Mouse (Mus musculus) granulocyte monocyte progenitor cell, adult 5-6 weeks (primary cell): Measurements from ENCODE around the gene Sptlc2. TPM values are rescaled to one million over a fixed set of nuclear protein-coding genes. Genes with fewer than 3 reads are reported as not detected.

Experiments used
- ATAC-seq: replicated peaks from 2 replicates; pipeline ENCODE4 v1.8.0; 2016; ENCODE audit warnings: mild to moderate bottlenecking, moderate TSS enrichment, inconsistent platforms; ENCODE audit not compliant: poor library complexity, severe bottlenecking
- total RNA-seq, 2 experiments: library from RNA; stranded (forward) in 1 of 2; stranded (reverse) in 1 of 2; fragments of 200-712, 200-1000 nt in 1 of 2; fragments of >200 nt in 1 of 2; fragmentation: Nextera tagmentation in 1 of 2; gene quantifications; 2 replicates each; pipeline ENCODE4 v1.2.3; 2014 to 2017

The Sptlc2 gene
- total RNA-seq (2014; fragmentation: Nextera tagmentation) (124 and 145 TPM in 2 replicates), total RNA-seq (2017) (153 and 160 TPM in 2 replicates)

DNA sequence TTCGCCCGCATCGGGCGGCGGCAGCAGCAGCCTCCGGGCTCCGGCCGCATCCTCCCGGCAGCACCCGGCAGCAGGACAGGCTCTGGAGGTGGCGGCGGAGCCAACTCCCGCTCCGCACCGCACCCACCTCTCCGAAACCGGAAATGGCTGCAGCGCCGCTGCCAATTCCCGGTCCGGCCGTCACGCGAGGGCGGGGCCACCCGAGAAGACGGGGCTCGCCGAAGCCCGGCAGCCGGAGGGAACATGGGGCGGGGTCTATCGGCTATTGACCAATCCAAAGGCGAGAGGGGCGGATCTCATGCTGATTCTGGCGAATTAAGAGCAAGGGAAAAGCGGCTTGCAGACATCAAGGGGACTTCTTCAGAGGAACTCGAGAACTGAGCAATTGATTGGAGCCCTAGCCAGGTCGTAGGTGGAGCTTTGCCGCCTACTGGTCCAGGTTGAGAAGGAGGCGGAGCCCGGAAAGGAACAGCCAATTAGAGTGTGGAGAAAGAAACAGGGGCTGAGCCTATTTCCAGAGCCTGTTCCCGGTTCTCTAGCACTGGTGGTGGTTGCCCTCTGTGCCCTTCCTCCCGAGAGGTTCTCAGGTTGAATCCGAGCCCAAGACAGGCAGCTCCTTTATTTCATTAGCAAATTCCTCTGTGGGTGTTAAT is at the start of gene Sptlc2:
Gene Sptlc2 (minus strand): TSS at position 234 of the 653 bp plus-strand sequence.
- peak; percentile 78 for ATAC-seq

DNA sequence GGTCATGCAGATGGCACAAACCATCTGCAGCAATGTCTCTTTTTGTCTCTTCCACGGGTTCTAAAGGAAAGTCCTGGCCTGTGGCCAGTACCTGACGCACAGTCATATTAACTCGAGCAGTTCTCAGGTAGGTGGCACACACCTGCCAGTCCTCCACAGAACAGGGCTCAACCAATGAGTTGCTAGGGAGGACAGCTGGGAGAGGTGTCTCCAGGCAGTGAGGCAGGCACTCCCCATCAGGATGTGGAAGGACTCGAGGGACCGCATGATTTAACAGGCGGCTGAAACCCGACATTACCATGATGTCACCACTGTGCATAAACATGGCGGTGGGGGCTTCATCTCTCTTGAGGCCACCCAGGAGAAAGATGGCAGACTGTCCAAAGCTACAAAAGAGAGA is 40.7 kb upstream of the Sptlc2 start:
- ATAC-seq = no peak

DNA sequence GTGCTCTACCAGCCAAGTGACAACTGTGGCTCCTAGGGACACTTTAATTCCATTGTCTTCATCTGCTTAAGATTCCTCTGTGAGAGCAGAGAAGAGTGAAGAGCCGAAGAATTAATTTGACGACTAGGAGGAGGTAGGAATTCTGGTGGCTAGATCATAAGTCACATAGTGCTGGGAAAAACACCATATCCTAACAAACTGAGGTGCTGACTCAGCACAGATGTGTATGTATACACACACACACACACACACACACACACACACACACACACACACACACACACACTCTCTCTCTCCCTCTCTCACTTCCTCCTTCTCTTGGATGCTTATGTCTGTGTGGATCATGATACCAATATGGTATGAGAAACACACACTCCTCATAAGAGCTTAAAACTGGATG is 40.1 kb upstream of the Sptlc2 start:
- ATAC-seq = peak; percentile 26; the same call in 1 of the 2 replicates

DNA sequence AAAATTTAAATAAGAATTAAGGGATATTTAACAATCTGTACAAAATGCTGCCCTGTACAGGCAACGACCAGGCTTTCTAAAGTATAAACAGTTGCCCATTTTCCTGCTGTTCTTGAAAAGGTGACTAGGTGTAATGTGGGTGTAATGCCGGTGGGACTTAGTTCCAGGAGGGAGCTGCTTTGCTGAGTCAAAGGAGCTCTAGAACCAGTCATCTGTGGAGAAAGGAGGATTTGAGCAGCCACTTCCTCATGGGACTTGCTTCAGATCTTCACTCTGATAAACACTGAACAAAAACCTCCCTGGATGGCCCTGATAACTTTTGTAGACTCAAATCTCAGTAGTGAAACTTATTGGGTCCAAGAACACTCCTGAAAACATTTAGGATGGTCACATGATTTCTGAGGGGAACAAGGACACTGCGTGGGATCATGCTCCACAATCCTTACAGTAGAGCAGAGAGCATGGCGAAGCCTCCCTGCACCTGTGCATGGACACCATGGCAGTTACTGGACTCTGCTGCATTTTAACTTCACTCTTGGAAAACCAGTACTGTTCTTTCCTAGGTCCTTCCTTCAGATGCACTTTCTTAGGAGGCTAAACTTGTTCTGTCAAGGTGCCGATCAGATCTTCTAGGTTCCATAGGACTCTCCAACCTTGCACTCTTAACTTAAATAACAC is 38.3 kb upstream of the Sptlc2 start:
- no peak for ATAC-seq

DNA sequence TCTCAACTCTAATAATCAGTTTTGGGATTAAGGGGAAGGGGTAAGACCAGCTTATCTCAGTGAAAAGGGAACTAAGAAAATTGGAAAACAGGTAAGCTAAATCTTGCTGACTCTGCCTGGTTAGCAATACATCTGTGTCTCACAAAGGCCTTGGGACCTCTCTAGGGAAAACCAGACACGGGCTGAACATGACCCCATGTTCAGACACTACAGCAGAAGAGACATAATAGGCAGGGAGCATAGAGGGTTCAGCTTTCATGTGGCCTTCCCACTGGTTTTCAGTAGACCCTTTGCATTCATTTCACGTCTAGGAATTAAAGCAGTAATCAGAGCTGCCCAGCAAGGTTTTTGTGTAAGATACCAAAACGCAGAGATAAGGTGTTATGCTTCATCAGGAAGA is 36.4 kb upstream of the Sptlc2 start:
- ATAC-seq = no peak

DNA sequence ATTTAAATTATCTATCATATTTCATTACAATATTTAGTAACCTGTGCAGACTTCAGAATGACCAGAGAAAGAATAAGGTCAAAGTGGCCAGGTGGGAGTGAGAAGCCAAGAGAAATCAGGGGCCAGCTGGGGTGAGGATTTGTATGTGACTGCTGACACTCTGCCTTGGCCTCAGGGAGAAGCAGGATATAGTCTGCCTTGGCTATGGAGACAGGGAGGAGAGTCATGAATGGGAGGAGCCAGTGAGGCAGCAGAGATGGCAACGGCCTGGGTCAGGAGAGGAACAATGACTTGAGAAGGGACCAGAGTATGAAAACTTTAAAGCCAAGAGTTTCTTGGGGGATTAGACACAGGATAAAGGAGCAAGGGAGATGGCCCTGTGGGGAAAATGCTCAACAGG is 35.5 kb upstream of the Sptlc2 start:
- no peak for ATAC-seq

DNA sequence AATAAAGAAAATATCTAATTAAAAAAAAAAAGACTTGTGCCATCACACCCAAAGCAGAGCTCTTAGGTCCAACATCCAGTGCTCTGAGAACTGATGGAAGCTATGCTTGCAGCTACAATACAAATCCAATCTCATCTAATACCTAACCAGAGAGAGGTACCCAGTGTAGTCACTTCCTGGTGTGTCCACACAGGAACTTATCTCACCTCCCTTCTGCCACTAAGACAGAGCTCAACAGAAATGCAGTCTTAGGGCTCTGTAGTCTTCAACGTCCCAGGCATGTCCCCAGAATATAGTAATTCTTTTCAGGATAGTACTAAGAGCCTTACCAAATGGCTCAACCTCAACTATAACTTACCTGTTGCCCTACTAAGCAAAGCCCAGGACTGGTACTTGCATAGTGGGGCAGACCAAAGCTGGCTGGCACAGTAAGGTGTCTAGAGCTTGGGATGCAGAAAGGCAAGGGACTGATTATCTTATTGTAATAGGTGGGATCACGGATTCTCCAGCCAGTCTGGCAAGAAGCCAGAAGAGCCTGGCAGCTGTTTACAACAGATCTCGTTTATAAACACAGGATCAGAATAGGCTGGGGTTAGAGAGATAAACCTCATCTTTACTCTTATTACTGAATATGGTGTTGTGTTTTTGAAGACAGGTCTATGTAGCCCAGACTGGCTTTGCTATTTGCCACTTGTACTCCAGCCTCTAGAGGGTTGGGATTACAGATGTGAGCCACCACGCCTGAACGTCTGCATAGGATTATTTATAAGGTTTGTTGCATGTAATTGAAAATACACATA is 33.8 kb upstream of the Sptlc2 start:
- no peak for ATAC-seq

DNA sequence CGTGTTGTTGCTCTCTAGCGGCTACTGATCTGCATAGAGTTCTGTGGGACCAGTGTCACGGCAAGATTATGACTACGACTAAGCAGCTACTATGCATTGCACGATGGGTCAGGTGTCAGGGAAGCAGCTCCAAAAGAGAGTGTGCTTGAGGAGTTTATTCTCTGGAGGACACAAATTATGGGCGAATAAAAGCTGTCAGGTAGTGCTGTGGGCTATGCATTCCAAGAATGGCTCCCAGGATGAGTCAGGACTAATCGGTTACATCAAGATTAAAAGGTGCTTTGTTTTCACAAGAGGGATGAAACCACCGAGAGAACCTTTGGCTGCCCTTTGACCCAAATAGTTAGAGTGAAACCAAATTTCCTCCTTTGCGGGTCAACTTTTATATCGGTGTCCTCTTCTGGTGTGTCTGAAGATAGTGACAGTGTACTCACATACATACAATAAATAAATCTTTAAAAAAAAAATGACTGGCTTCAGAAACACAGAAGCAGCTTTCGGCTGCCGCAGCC is 31.9 kb upstream of the Sptlc2 start:
- no peak for ATAC-seq

DNA sequence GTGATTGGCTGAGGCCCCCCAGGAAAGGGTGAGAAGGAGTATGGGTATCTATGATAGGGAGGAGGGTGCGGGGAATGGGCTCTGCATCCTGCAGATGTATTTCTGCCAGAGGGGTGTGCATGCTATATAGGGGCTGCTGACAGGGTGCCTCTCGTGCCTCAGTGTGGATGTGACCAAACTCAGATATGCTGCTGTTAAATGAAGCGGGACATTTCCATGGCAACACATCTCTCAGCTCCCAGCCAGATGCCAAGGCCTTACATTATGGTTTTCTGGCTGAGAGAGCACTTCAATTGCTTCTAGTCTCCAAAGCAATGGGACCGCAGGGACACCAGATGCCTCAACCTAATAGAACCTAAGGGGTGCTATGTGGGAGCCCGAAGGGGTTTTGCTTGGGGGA is 30.8 kb upstream of the Sptlc2 start:
- ATAC-seq = no peak

DNA sequence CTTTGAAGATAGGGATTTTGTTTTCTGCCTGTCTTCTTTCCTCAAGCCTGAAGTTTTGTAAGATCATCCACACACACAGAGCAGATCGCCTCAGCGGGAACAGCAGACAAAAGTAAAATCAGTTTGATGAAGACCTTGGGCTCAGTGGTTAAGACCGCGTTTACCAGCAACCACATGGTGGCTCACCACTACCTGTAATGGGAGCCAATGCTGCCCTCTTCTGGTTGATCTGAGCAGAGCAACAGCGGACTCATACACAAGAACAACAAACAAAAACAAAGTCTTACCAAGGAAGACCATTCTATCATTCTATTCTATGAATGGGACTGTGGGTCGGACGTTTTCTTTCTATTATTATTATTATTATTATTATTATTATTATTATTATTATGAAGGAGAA is 28.5 kb upstream of the Sptlc2 start:
- ATAC-seq = peak; percentile 66

DNA sequence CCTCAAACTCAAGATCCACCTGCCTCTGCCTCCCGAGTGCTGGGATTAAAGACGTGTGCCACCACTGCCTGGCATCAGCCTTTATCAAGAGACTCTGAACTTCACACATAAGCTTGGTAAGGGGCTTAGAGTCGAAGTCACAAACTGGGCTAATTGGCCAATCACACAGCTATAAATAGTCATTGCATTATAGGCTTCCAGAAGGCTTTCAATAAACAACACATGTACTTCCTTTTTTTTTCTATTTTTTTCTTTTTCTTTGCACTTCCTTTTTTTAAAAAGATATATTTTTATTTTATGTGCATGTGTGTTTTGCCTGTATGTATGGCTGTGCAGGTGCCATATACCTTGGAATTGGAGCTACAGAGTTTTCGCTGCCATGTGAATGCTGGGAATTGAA is 27.2 kb upstream of the Sptlc2 start:
- ATAC-seq = peak; percentile 62

DNA sequence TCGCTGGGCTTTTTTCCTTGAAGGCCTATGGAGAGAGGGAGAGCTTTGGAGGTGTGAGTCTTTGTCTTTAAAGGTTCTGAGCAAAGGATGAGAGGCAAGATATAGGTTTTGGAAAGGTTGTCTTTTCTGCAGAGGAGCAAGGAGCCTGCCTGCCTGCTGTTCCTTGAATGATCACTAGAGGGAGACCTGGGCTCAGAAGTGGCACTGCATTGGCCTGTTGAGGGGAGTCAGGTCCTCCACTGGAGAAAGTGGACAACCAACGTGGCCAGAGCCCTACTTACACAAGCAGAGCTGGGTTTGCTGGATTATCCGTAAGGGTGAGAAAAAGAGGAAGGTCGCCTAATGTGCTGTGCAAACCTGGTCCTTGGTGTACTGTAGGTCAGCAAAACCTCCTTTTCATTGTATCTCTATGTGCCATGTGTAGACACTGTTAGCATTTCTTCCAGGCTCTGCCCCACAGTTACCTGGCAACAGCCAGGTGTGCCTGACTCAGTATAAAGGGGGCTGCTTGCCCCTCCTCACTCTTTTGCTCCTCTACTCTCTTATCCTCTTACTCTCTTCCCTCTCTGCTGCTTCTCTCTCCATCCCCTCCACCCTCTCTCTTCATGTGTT is 25.1 kb upstream of the Sptlc2 start:
- ATAC-seq = peak; percentile 69

DNA sequence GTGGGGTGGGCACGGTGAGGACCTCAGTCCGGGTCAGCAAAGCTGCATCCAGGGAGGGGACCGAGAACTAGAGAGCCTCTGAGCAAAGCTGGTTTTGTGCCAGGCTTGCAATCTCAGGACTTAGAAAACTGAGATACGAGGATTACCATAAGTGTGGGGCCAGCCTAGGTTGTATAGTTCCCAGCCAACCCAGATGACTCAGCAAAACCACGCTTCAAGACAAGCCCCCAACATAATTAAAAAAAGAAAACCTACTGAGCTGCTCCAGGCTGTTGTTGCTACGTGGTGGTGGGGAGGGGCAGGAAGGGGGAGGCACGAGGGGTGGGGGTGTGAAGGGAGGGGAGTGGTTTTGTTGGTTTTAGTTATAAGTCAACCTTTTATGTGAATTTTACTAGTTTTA is 22.8 kb upstream of the Sptlc2 start:
- no peak for ATAC-seq

DNA sequence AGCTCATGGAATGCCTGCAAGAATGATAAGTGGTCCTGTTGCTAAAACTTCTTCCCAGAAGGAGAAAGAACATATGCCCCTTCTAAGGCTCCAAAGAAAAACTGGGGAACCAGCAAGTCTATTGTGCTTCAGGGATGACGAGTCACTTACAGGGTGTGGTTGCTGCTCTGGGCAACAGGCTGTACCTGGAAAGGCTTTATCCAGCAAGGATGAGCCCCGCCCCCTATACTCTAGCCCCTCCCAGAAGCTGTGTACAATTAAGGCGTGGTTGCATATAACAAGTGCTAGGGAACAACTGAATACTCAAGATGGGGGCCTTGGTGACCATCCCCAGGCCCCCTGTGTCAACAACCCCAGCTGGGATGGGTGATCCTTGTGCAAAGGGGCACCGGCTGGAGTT is 21.0 kb upstream of the Sptlc2 start:
- ATAC-seq = no peak

DNA sequence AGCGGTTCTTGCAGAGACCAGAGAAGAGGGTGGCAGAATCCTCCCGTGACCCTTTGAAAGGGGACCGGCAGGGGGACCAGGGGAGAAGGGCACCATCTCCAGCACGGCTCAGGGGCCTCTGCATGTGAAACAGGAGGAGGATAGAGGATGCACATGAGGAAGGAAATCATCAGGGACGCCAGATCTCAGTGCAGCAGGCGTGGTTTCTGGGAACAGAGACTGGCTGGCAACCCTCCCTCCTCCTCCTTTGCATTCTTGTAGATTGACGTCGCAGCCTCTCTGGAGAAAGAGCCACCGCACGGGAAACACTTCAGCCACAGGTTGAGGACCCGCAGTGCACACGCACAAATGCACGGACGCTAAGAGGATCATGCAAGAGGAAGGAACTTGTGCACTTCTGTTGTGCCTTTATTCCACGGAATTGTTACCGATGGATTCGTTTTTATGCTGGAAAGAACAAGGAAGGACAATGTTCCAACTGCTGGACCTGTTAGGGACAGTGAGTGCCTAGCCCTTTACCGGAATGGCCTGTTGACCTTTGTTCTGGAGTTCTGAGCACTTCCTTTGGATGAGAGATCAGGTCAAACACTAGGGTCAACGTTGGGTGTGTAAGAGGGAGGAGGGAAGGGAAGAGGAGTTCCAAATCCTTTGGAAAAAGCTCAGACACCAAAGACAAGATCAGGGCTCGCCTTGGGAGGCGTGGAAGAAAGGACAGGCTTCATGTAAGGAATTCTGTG is 19.9 kb upstream of the Sptlc2 start:
- peak; percentile 80 for ATAC-seq

DNA sequence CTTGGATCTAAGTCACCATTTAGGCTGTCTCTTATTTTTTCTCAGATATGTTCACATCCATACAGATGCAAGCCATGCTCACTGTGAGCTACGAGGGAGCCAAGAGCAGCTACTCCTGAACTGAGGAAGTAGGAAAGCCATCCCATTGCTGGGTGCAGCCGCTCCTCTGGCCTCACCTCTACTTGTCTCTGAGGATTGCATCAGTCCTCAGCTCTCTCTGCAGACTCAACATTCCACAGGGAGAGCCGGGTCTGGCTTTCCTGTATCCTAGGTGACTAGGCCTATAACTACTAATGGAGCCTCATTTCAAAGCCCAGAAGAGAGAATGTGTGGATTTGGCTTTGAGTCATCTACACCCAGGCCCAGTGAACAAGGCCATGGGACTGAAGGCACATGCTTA is 17.6 kb upstream of the Sptlc2 start:
- no peak for ATAC-seq

DNA sequence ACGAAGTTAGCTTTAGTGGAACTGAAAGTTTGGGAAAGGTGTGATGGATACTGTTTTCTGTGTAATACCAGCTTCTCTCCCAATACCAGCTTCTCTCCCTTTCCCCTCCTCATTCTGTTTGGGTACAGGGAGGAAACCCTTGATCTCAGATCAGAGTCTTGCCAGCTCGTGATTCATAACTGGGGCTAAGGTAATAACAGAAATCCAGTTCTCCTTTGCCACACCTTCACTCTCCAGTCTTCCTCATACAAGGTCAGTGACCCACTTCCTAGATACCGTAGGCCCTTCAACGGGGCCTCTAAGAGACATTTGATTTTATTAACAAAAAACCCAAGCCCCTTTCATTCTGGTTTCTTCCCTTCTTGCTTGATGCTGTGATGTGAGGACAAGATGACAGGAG is 17.0 kb upstream of the Sptlc2 start:
- no peak for ATAC-seq

DNA sequence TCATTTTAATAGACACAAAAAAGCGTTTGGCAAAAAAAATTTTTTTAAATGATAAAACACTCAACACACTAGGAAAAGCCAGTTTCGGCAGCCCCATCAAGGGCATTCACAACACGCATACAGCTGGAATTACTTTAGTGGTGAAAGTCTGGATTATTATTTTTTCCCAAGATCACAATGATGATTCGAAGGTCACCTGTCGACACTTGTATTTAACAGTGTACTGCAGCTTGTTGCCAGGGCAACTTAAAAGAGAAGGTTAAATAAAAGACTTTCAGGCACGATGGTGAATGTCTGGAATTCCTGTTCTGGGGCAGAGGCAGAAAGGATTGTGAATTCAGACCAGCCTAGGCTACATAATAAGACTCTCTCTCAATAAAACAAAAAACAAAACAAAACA is 13.7 kb upstream of the Sptlc2 start:
- ATAC-seq = no peak

DNA sequence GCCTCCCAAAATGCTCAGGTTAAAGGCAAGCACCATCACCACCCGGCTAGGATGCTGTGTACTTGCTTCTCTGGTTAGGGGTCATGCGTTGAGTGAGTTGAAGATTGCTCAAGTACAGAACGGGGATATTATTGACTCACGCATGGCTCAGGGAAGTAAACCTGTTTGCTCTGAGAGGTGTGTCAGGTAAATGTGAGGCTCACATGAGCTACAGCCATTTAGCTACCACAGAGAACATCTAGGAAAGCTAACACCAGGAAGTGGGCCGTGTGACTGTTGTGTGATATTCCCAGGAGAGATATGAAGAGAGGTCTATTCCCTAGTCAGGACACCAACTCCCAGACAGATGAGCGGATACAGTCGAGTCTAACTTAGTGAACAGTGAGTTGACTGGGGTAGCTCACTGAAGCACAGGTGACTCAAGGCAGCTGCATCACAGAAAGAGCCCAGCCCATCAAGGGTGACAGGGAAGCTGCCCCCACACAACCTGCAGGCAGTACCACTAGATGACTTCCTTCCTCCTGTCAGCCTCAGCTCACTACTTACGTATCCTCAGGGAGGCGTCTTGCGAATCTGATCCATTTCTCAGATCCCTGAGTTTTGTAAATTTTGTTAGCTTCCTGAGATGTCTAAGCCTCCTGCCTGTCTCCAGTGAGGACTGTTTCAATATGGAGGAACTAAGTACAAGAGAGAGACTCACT is 11.1 kb upstream of the Sptlc2 start:
- ATAC-seq = peak; percentile 65
